Mouse (Mus musculus) cerebellum, adult 2 months (tissue): ENCODE measurements at regions not wholly inside any gene's neighbourhood (a gene's known extent, or its start where the extent isn't known, plus 50 kb on each side); places are given as distances from the start of the nearest gene placed in this dataset.

Source experiments
- DNase-seq, 2 experiments: peaks; one replicate each; pipeline ENCODE4 v3.0.0; 2021
- H3K27ac ChIP-seq: fragments of 200-500 bp; 2 replicates; pipeline ENCODE4 v1.5.1; 2012; ENCODE audit warnings: low read length, control low read depth, inconsistent platforms; ENCODE audit not compliant: insufficient read depth
- H3K27me3 ChIP-seq: fragments of 200-500 bp; 2 replicates; pipeline ENCODE4 v1.6.1; 2012; ENCODE audit warnings: inconsistent platforms, mild to moderate bottlenecking, low read length, moderate library complexity; ENCODE audit not compliant: control insufficient read depth, insufficient read depth
- H3K4me1 ChIP-seq: fragments of 200-500 bp; 2 replicates; pipeline ENCODE4 v1.6.1; 2011; ENCODE audit warnings: low read length; ENCODE audit not compliant: control insufficient read depth, insufficient read depth
- H3K4me3 ChIP-seq: fragments of 200-500 bp; replicated peaks from 2 replicates; pipeline ENCODE3; 2011; ENCODE audit warnings: mild to moderate bottlenecking, low read depth, low read length, control low read depth; ENCODE audit not compliant: insufficient read depth
- CTCF ChIP-seq: fragments of 200-500 bp; IDR thresholded peaks from 2 replicates; pipeline ENCODE4 v1.5.1; 2011; ENCODE audit warnings: low read depth, mild to moderate bottlenecking, control low read depth, low read length, moderate library complexity, borderline replicate concordance; ENCODE audit not compliant: insufficient read depth
- POLR2A ChIP-seq: fragments of 200-500 bp; IDR thresholded peaks from 2 replicates; pipeline ENCODE4 v1.6.1; 2011; ENCODE audit warnings: low read length, control low read depth, borderline replicate concordance; ENCODE audit not compliant: insufficient read depth
- WGBS: fragments of 180-500 bp; shearing (Covaris S2); methylation state at CpG from one replicate; pipeline ENCODE4 v1.1.7; 2018; 5-methylcytosine and 5-hydroxymethylcytosine counted together

- TF ChIP-seq CTCF (no peak), POLR2A (no peak)
- H3K4me3 ChIP-seq = no peak overlapping the region
- no peak overlapping the region for H3K27ac ChIP-seq
- peaks cover 7% of the 10 kb centered on the region for H3K4me1 ChIP-seq
- WGBS = 58% methylated on average over 7 of the region's 7 CpGs
- no peaks in the 10 kb centered on the region for H3K27me3 ChIP-seq
- DNase-seq = no peak
Observed at GRCm38 (mm10) chr8:15311045-15311444, 265.2 kb upstream of the BB014433 start.

GRCm38 (mm10) chr8:15304143-15304677 lies 258.3 kb upstream of the BB014433 start:
- Histone ChIP-seq H3K27ac (no peak overlapping the region), H3K4me1 (no peaks in the 10 kb centered on the region), H3K4me3 (no peak overlapping the region), H3K27me3 (no peaks in the 10 kb centered on the region)
- DNase-seq = no peak
- WGBS = 83% methylated on average over 2 of the region's 2 CpGs
- no peak for TF ChIP-seq CTCF
- no peak for TF ChIP-seq POLR2A

- no peak for DNase-seq
- no peak overlapping the region for H3K27ac ChIP-seq
- no peaks in the 10 kb centered on the region for H3K4me1 ChIP-seq
- WGBS = 37% methylated on average over 5 of the region's 5 CpGs
- no peak for TF ChIP-seq CTCF
- TF ChIP-seq POLR2A = no peak
- H3K27me3 ChIP-seq = no peaks in the 10 kb centered on the region
- H3K4me3 ChIP-seq = no peak overlapping the region
Observed at GRCm38 (mm10) chr8:15273775-15274174, 227.9 kb upstream of the BB014433 start.

DNA sequence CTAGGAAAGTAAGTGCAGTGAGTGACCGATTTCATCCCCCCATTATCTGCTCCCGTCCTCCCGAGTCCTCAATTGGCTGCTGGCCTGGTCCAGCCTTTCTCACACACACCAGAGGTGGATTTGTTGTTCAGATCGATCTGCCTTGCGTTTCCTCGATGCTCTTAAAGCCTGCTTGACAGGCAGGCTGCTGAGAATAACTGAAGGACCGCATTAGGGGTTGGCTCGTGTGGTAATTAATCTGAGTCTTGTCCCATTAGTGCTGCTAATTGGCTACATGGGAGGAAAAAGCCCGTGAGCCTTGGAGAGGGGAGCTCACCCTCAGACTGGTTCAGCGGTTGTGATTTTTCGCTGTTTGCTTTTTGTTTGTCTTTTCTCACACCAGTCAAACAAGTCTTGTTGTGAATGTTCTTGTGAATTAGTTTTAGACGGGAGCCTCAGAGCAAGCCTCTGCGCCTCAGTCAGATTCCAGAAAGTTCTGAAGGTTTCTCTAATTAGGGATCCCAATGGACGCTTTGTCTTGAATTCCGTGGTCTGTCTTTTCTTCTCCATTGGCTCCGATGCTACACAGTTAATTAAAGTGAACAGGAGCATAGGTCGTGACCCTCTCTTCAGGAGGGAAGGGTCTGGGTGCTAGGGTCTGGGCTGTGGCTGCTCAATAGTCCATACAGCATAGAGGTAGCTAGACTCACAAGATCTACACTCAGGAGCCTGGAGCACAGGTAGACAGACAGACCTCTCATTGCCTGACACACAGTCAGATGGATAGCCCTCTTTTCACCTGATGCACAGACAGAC lies 226.1 kb upstream of the BB014433 start:
- WGBS = 37% methylated on average over 17 of the region's 17 CpGs
- TF ChIP-seq CTCF (no peak), POLR2A (no peak)

GRCm38 (mm10) chr8:15270290-15270689 lies 224.4 kb upstream of the BB014433 start:
- Histone ChIP-seq H3K27me3 (no peaks in the 10 kb centered on the region), H3K27ac (no peak overlapping the region), H3K4me1 (no peaks in the 10 kb centered on the region), H3K4me3 (no peak overlapping the region)
- 8% methylated on average over 5 of the region's 5 CpGs for WGBS
- peak; percentile 51 to 66 for DNase-seq
- TF ChIP-seq POLR2A = no peak
- TF ChIP-seq CTCF = peak; percentile 65

More for the DNA sequence above, 226.1 kb upstream of the BB014433 start:
- Histone ChIP-seq H3K4me3 (no peak overlapping the region), H3K4me1 (no peaks in the 10 kb centered on the region), H3K27ac (no peak overlapping the region), H3K27me3 (no peaks in the 10 kb centered on the region)
- no peak for DNase-seq

- H3K27me3 ChIP-seq = no peaks in the 10 kb centered on the region
- H3K4me3 ChIP-seq = no peak overlapping the region
- DNase-seq = no peak
- WGBS = 94% methylated on average over 12 of the region's 12 CpGs
- no peaks in the 10 kb centered on the region for H3K4me1 ChIP-seq
- H3K27ac ChIP-seq = no peak overlapping the region
- no peak for TF ChIP-seq POLR2A
- TF ChIP-seq CTCF = no peak
Observed at GRCm38 (mm10) chr8:15244770-15245485, 199.1 kb upstream of the BB014433 start.

DNA sequence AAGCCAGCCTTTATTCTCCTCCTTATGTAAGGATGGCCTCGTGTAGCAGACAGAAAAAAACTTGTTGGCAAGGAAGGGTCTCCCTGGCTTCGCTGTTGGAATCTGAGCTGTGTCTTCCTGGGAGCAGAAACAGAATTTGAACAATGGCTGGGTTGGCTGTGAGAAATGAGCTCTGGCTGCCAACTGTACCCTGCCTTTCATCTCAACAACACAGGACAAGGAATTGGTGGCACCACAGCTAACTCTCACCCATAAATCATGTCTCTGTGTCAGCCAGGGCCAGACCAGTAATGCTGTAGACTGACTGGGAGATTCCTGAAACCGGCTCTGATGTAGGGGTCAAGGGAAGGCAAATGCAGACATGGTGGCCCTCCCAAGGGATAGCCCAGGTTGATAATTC lies 189.5 kb upstream of the BB014433 start:
- H3K27ac ChIP-seq = no peak overlapping the region
- 39% methylated on average over 3 of the region's 3 CpGs for WGBS
- no peak for DNase-seq
- TF ChIP-seq CTCF = no peak
- TF ChIP-seq POLR2A = no peak
- no peaks in the 10 kb centered on the region for H3K4me1 ChIP-seq
- H3K4me3 ChIP-seq = no peak overlapping the region
- H3K27me3 ChIP-seq = no peaks in the 10 kb centered on the region
